Mouse (Mus musculus) layer of hippocampus, postnatal 36 days (tissue): ENCODE results near the gene Ak6. TPM values are rescaled to one million over a fixed set of nuclear protein-coding genes. Genes with fewer than 3 reads are reported as not detected.
A peak's percentile ranks its signal among the peaks of the same experiment; 100 is the strongest.

Experiments
- DNase-seq, 2 experiments: peaks; one replicate each; pipeline ENCODE4 v3.0.0; 2022
- total RNA-seq, 2 experiments: library from RNA; stranded (reverse); gene quantifications; 2 replicates each; pipeline ENCODE4 v1.2.3; 2021

Ak6 gene
- total RNA-seq = 10 to 100 TPM; 84.9 to 86.4 TPM

DNA sequence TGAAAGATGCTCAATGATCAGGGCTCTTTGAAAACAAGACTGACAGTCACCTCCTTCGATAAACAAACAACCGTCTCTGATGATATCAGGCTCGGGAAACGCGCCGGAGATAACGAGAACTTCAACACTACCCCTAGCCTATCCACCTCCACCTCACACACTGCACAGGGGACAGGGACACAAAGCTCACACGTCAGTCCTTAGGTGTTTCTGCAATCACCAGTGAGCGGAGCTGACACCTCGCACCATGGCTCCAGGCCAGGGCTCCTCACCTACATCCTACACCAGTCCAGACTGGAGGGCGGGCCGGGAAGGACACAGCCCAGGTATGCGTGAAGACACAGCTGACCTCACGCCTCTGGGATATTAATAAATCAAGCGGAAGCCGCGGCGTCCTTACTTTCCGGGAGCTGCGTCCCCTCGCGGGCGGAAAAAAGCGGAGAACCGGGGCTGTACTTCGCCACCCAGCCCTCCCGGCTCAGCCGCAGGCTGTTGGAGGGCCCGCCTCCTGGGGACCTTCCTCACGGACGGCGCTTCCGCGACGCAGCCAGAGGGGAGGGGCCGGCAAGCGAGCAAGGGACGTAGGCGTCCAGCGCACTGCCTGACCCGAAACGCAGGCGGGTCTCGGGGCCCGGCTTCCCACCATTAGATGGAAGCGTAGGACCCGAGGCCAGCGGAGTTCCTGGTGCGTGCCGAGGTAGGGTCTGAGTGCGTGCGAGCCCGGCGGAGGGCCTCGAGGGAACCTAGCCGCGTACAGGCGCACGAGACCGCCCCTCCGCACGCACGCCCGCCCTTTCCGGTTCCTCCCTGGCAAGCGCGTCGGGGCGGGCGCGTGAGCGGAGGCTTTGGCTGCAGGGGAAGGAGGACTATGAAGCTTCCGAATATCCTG, at the start of gene Ak6, which contains the start of gene Rad17:
Gene Ak6, plus strand, starts transcription at position 430 of the 889 bp plus-strand sequence.
Gene Rad17, minus strand, starts transcription at position 502 of the 889 bp plus-strand sequence.
- peak; percentile 94 to 95 for DNase-seq

DNA sequence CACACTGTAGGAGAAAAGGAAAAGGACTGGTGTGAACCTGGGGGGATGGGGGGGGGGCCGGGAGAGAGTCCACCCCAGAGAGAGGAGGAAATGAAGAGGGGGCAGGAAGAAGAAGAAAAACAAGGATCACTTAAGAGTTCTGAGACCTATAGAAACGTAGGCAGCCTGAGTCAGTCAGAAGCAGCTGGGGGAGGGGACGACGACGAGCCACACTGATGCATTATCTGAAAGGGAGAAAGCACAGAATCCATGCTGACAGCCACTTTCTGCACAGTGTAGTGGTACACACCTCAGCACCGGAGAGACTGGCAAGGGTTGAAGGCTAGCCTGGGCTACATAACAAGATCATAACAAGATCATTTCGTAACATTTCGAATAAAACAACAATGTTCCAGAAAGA, 49.7 kb upstream of the Ak6 start:
- no peak for DNase-seq

DNA sequence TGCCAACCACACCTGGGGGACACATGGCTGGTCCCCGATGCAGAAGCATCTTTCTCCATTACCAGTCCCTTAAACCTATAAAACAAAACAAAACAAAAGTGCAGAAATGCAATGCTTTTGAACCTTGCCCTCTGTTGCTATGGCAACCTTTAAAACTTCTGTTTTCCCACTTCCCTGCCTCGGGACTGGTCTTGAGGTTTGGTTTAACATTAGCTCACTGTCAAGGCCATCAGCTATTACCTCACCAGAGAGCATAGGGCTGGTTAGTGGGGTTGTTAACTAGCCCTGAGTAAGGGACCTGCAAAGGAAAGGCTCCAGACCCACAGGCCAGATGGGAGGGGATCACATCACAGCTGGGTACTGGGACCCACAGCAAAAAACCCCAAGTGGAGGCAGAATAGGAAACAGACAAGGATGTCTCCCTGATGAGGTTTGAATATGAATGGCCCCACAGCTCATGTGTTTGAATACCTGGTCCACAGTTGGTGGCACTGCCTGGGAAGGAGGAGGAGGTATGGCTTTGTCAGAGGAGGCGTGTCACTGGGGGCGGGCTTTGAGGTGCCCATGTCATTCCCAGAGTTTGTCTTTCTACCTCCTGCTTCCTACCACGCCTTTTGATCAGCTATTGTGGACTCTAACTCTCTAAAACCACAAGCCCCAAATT, 48.4 kb upstream of the Ak6 start:
- DNase-seq = no peak

DNA sequence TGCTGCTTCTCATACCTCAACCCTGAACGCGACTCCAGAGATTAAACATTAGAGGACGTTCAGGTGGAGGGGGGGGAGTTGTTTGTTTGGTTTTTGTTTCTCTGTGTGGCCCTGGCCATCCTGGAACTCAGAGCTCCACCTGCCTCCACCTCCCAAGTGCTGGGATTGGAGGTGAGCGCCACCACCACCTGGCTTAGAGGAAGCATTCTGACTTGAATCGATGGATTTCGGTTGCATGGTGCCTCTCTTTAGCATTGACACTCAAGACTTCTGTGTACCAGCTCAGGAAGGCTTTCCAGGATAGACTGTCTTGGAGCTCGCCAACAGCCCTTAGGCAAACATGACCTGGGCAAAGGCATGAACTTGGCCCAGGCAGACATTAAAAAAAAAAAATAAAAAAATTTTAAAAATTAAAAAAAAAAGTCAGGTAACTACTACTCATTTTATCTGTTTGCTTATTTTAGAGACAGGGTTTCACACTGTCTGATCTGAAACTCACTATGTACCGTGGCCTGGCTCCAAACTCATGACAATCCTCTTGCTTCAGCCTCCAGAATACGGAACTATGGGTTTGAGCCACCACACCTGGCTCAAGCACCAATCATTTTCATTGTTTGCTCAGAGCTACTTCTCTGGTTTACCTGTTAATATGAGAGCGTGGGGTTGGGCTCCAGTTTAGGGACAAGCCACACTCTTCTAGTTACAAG, 47.6 kb upstream of the Ak6 start:
- DNase-seq = no peak

DNA sequence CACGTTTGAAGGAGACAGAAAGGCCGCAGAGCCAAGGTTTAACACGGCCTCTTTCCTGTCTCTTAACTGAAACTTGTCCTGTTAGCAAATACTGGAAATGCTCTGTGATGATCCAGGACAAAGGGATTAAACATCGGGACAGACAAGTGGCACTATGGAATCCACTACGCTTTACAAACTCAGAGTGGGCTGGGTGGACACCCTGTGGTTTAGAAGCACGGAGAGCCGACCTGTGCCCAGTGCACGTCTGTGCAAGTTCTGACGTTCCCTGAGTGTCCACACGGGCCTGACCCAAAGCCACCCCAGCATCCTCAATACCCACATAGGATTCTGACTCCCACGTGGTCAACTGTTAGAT, 47.1 kb upstream of the Ak6 start:
- no peak for DNase-seq

DNA sequence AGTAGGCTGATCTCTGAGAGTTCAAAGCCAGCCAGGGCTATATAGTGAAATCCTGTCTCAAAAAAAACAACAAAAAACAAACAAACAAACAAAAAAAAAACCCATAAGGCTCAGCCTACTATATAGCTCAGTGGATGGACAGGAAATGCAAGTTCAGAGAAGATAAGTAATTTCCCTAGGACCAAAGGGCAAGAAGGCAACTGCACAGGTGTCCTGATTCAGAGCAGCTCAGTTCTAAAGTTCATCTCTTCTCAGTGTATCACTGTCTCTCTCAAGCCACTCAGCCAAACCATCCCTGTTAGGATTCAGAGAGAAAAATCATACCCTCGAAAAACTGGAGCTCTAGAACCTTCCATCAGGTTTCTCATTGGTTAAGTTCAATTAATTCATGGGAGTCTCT, 44.9 kb upstream of the Ak6 start:
- no peak for DNase-seq

DNA sequence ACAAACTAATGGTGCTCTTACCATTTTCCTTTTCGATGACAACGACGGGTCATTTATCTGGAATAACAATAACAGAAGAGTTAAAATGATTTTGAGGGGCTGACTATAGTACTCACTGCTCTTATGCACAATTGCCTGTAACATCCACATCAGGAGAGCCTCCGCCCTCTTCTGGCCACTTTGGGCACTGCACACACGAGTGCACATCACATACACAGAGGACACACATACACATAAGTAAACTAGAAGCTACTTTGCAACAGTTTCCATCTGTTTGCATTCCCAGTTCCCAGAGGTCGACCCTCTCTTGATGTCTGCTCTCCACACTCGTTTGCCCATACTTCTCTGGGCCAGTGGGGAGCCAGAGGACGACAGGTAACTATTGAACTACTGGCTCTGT, 43.0 kb upstream of the Ak6 start:
- DNase-seq = no peak

DNA sequence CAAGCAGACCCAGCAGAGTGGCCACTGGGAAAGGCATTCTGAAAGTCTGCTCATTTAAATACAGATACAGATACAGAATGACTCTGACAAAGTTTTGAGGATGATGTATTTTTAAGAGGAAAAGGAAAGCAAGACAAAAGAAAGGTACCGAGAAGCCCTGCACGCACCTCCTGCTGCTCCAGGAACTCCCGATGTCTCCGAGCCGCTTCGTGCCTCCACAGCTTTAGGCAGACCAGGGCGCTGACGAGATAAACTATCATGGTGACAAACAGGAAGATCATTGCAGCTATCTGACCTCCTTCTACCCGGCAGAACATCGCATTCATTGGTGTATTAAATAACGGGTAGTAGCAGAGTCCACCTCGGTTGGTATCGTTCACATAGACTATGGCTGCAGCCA, 39.5 kb upstream of the Ak6 start:
- DNase-seq = no peak

DNA sequence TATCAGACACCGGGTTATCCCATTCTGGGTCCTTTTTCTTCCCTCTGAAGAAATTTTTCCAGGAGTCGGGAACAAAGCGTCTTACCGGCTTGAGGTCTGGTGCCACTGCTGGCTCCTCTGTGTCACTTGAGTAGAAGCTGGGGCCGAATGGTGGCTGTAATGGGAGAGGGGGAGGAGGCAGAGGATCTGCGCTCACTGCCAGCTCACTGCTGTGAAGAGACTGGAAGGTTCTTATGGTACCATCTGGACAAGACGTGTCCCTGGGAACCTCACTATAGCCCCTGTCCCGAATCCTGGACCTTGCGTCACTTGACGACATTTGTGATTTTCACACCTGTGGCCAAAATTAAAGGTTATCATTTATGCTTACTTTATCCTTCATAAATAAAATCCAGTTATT, 38.5 kb upstream of the Ak6 start:
- no peak for DNase-seq

DNA sequence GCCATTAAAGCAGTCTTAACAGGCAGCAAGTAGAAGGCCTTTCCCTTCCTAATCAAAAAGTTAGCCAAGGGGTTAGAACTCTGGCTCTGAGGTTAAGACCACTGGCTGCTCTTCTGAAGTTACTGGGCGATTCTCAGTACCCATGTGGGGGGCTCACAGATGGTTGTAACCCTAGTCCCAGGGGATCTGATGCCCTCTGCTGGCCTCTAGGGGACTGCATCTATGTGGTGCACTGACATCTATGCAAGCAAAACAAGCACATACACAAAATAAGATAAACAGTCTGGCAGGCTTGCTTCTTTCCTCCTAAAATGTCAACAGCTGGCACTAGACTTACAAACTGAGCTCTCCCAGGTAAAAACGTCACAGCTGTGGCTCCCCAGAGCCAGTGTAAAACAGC, 37.9 kb upstream of the Ak6 start:
- no peak for DNase-seq

DNA sequence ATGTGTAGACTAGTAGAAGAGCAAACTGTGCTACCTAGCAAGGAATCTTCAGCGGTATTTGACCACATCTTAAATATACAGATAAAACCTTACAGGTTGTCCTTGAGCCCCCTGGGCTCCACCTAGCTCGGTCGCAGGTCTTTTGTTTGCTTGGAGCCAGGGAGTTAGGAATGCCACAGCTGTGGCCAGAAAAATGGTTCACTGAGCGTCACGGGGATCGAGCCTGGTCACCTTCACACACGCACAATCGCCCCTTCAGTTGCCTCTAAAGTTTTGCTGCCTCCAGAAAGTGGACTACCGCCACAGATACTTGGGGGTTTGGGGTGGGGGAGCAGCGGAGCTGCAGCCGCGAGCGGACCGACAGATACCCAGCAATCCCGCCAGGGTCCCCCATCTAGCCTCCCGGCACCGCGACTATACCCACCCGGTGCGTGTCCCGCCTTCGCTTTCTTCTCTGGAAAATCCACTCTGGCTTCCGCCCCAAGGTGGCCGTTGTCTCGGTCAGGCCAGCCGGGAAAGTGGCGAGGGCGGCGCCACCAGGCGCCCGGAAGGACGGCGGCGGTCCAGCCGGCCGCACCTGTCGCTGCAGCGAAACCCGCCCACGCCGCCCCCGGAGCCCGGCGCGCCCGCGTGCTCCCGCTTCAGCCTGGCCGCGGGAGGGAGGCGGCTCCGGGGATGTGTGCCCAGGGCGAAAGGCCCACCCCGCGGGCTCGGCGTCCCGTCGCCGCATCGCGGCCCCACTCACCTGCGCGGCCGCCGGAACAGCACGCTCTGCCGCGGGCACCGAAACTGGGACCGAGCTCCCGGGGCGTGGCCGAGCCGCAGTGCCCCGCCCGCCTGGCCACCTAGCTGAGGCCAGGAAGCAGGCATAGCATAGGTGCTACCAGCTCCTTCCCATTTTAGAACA, 34.3 kb upstream of the Ak6 start, which contains the start of gene Marveld2:
Gene Marveld2, minus strand, starts transcription at position 791 of the 907 bp plus-strand sequence.
- peak; percentile 19 to 28 for DNase-seq

DNA sequence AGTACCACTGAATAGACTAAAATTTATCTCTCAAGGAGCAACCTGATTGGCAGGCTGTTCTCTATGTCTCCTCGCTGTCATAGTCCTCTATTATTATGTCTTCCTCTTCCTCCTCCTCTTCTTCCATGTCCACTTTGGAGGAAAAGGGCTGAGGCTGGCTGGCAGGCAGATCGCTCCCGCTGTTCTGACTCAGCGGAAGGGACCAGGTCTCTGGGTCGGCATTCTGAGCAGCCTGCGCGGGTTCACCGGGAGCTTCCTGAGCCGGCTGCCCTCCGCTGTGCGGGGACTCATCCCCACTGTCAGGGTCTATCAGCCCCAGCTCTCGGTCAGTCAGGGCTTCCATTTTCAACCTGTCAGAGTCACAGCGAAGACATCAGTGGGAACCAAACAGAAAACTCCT, 33.2 kb upstream of the Ak6 start:
- no peak for DNase-seq

DNA sequence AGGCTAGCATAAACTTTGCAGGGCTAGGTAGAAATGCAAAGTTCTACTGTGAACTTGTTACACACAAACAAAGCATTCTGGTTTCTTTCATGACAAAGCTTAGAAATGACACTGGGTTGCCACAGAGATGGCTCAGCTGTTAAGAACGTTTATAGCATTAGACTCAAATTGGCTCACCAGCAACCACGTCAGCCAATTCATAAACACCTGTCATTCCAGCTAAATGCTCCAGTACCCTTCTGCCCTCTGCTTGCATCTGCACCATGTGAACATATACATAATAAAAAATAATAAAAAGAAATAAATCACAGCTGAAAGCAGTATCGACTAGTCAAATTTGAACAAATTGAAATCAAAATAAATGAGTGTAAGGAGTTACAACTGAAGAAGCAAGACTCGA, 28.5 kb upstream of the Ak6 start:
- no peak for DNase-seq

DNA sequence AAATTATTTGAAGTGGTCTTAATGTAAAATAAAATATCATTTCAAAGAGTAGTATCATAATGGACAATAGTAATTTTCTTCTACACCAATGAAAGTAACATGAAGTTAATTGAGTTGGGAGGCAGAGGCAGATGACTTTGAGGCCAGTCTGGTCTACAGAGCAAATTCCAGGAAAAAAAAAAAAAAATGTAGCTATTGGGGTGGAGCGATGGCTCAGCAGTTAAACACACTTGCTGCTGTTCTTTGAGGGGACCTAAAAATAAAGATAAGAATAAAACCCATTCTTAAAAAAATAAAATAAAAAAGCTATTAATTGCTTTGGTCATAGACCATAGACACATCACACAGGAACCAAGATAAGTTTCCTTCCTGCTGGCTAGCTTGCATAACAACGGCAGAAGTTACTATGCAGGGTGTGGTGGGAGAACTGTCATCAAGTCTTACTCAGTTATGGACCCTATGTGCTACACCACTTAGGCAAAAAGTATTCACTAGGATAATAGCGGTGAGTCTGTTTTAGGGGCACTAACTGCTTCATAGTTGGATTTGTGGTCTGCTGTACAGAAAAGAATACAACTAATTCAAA, 16.6 kb upstream of the Ak6 start:
- no peak for DNase-seq

DNA sequence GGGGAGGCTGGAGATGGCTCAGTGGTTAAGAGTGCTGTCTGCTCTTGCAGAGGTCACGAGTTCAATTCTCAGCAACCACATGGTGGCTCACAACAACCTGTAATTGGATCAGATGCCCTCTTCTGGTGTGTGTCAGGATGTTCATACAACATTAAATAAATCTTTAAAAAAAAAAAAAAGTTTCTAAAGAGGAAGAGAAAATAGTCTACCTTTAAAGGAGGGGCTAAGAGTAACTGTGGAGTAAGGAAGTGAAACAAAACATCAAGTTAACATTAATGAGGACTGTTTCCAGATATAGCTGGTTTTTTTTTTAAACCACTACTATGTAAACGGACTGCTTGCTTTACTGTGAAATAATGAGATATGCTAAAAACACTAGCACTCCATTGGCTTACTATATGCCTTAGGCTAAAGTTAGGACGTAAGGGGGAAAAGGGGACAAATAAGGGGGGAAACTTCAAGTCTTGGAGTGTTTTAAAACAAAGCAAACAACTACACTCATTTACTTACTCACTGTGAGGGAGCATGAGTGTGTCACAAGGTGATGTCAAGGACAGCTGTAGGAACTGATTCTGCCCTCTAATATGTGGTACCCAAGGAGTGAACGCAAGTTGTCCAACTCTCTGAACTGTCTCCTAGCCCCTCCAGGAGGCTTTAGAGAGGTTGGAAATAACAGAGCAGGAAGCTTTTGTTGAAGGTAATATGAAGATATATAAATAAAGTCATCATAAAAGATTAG, 8.1 kb upstream of the Ak6 start:
- no peak for DNase-seq

DNA sequence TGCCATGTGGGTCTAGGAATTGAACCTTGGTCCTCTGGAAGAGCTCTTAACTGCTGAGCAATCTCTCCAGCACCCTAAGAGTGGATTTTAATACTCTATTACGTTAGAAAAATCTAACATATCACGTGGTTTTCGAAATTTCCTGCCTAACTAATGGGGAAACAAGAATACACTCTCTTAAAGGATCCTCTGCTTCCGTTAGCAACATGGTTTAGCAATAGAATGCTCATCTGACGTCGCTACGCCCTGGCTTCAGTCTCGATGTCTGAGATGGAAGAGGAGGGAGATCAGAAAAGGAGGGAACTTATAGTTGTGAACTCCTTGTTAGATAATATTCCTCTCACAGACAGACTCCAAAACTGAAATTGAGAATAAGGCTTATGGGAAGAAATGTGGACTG, 2.6 kb upstream of the Ak6 start:
- no peak for DNase-seq

DNA sequence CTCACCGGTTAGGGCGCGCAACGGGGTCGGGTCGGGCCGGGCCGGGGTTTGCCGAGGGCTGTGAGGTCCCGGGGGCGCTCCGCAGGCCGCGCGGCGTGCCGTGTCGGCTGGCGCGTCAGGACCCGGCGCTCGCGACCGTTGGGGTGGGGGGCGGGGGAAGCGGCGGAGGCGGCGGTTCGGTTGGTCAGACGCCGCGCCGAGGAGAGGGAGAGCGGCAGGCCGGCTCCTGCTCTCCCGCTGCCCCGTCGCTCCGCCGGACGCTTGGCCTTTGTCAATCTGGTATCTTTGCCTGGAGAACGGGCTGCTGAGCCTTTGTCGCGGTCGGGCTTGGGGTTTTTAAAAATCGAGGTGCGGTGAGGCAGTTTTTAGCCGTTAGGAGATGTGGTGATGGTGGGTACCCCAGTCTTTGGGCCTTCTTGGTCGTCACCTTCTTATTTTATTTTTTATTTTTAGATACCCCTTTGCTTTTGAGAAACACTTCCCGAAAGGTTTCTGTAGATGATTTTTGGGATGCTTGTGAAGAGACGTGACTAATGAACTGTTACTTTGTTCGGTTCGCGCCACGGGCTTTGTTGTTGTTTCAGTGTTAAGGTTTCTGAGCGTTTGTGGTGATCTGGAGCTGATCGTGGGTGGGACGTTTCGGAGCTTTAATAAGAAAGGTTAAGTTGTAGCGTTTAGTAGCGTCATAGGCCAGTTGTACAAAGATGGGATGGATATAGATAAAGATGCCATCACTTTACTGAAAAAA, 834 bp downstream of the Ak6 start, which contains the start of gene Taf9:
Gene Taf9, plus strand, starts transcription at position 141 of the 748 bp plus-strand sequence.
- DNase-seq = no peak

DNA sequence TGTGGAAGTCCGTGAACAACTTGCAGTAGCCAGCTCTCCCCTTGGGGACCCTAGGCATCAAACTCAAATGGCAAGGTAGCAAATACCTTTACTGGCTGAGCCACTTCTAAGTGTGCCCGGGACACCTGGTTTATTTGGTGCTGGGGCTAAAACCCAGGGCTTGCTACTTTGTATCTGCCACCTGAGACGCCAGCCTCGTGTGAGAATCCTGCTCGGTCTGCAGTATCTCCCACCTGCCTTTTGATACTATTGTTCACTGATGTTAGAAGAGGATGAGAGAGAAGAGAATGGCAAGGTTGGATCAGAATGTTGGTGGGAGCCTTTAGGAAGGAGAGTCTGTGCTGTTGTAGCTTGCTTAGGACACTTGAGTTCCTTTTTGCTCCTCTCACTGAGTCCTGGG, 7.3 kb downstream of the Ak6 start:
- no peak for DNase-seq

DNA sequence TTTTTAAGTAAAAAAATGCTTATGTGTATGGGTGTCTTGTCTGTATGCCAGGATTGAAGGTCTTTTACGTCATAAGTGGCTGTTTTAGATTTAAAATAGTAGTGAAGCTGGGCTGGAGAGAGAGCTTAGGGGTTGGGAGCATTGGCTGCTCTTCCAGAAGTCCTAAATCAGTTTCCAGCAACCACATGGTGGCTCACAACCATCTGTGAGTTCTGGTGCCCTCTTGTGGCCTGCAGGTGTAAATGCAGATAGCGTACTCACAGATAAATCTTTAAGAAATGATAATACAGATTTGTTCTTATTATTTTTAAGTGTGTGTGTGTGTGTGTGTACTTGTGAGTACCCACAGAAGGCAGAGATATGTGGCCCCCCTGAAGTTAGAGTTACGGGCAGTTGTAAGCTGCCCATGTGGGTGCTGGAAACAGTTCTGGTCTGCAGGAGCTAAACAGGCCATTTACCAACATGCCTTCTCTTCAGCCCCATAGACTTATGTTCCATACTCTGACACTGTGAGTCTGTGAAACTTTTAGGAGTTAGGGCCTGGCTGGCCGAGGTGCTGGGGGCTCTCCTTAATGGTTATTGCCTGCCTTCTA, 9.2 kb downstream of the Ak6 start:
- DNase-seq = peak; percentile 13 to 14
